Mouse (Mus musculus) spleen, adult 12 weeks (tissue): ENCODE data around the gene Psma6.
A peak's percentile ranks its signal among the peaks of the same experiment; 100 is the strongest.

Experiments used
- DNase-seq: peaks from one replicate; pipeline ENCODE4 v3.0.0; 2022; ENCODE audit warnings: low spot score

Gene Psma6

GRCm38 (mm10) chr12:55440416-55440815, 56.4 kb downstream of the Psma6 start:
- DNase-seq, result no peak

GRCm38 (mm10) chr12:55442245-55442644, 58.2 kb downstream of the Psma6 start:
- DNase-seq, result no peak

GRCm38 (mm10) chr12:55442861-55443850, 59.1 kb downstream of the Psma6 start:
- DNase-seq, result no peak

- DNase-seq, result no peak
These were observed 60.0 kb downstream of the Psma6 start for GRCm38 (mm10) chr12:55444031-55444451.

GRCm38 (mm10) chr12:55445583-55445982, 61.6 kb downstream of the Psma6 start:
- DNase-seq, result no peak

GRCm38 (mm10) chr12:55446366-55446745, 62.3 kb downstream of the Psma6 start:
- DNase-seq, result no peak

GRCm38 (mm10) chr12:55446746-55447395, 62.8 kb downstream of the Psma6 start:
- peak; percentile 34 for DNase-seq

- DNase-seq, result no peak
These were observed 63.4 kb downstream of the Psma6 start for GRCm38 (mm10) chr12:55447396-55447760.

GRCm38 (mm10) chr12:55448457-55448856, 64.4 kb downstream of the Psma6 start:
- DNase-seq, result no peak

GRCm38 (mm10) chr12:55449048-55449447, 65.0 kb downstream of the Psma6 start:
- no peak for DNase-seq

- no peak for DNase-seq
These were observed 66.4 kb downstream of the Psma6 start for GRCm38 (mm10) chr12:55450421-55450820.

- no peak for DNase-seq
These were observed 68.8 kb downstream of the Psma6 start for GRCm38 (mm10) chr12:55452839-55453238.

- no peak for DNase-seq
These were observed 69.9 kb downstream of the Psma6 start for GRCm38 (mm10) chr12:55453924-55454323.

GRCm38 (mm10) chr12:55455206-55455605, 71.2 kb downstream of the Psma6 start:
- DNase-seq, result no peak

- DNase-seq, result no peak
These were observed 72.1 kb downstream of the Psma6 start for GRCm38 (mm10) chr12:55456136-55456535.

GRCm38 (mm10) chr12:55456893-55457292, 72.9 kb downstream of the Psma6 start:
- no peak for DNase-seq

GRCm38 (mm10) chr12:55459739-55460138, 75.7 kb downstream of the Psma6 start:
- DNase-seq, result no peak

- DNase-seq, result no peak
These were observed 76.9 kb downstream of the Psma6 start for GRCm38 (mm10) chr12:55460900-55461299.

GRCm38 (mm10) chr12:55461767-55462166, 77.7 kb downstream of the Psma6 start:
- DNase-seq, result no peak

GRCm38 (mm10) chr12:55462456-55462855, 78.4 kb downstream of the Psma6 start:
- DNase-seq, result no peak

- no peak for DNase-seq
These were observed 79.1 kb downstream of the Psma6 start for GRCm38 (mm10) chr12:55463087-55463486.

GRCm38 (mm10) chr12:55463992-55464845, 80.2 kb downstream of the Psma6 start:
- no peak for DNase-seq
